Mouse (Mus musculus) hindbrain, embryonic 15.5 days (tissue): ENCODE data around the gene Zfhx2. TPM values are rescaled to one million over a fixed set of nuclear protein-coding genes. Genes with fewer than 3 reads are reported as not detected.

ENCODE experiments used
- ATAC-seq: fragments of 200-750 bp; cut with Nextera tagmentation; 2 replicates; pipeline ENCODE4 v1.8.0; 2017; ENCODE audit warnings: low read depth, moderate number of reproducible peaks, moderate TSS enrichment; ENCODE audit not compliant: low FRiP score
- H3K27ac ChIP-seq: fragments of 300-500 bp; sonication (generic); replicated peaks from 2 replicates; pipeline ENCODE4 v1.5.1; 2015; ENCODE audit warnings: mild to moderate bottlenecking, inconsistent platforms
- H3K27me3 ChIP-seq: fragments of 300-500 bp; sonication (generic); 2 replicates; pipeline ENCODE4 v1.6.1; 2015; ENCODE audit warnings: control low read depth, inconsistent platforms
- H3K36me3 ChIP-seq: fragments of 300-500 bp; sonication (generic); 2 replicates; pipeline ENCODE4 v1.6.1; 2015; ENCODE audit warnings: control low read depth, inconsistent platforms
- H3K4me1 ChIP-seq: fragments of 300-500 bp; sonication (generic); replicated peaks from 2 replicates; pipeline ENCODE4 v1.6.1; 2015; ENCODE audit warnings: control low read depth, inconsistent platforms
- H3K4me2 ChIP-seq: fragments of 300-500 bp; sonication (generic); 2 replicates; pipeline ENCODE4 v1.6.1; 2015; ENCODE audit warnings: moderate library complexity, mild to moderate bottlenecking, inconsistent platforms
- H3K4me3 ChIP-seq: fragments of 300-500 bp; sonication (generic); 2 replicates; pipeline ENCODE4 v1.5.1; 2015; ENCODE audit warnings: mild to moderate bottlenecking, inconsistent platforms
- H3K9ac ChIP-seq: fragments of 300-500 bp; sonication (generic); 2 replicates; pipeline ENCODE4 v1.6.1; 2015; ENCODE audit warnings: inconsistent platforms
- H3K9me3 ChIP-seq: fragments of 300-500 bp; sonication (generic); 2 replicates; pipeline ENCODE4 v1.6.1; 2016; ENCODE audit warnings: control low read depth, inconsistent platforms
- WGBS: fragments of 180-500 bp; shearing (Covaris S2); methylation state at CpG from one replicate; pipeline ENCODE4 v1.1.7; 2015; 5-methylcytosine and 5-hydroxymethylcytosine counted together
- polyA plus RNA-seq: library from polyadenylated mRNA; unstranded; fragments of >200 nt; fragmentation: Nextera tagmentation; extraction: Ambion mirVana; gene quantifications from 2 replicates; pipeline ENCODE4 v1.2.1, GENCODE M21; 2015

Gene Zfhx2
- 24.0 and 24.9 TPM in 2 replicates for polyA plus RNA-seq

DNA sequence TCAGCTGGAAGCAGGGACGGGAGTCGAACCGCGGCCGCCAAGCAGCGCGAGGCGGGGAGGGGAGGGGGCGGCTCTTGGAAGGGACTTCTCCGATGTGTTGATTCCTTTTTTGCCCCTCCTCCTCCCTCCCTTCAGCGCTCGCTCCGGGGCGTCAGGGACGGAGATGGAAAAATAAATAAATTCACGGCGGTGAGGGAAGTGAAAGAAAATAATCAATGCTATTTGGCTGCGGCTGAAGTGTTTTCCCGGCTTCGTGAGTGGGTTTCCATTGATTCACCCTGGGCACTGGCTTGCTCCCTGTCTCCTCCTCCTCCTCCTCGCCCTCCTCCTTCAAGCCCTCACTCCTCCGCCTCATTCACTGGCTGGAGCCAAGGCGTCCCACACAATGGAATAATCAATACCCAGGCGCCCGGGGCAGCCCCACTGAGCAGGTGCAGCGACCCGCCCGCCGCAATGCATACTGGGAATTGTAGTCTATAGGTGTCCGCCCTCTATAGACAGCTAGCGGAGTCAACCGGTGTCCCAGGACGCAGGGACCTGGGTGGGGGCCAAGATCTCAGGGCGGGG lies at the start of gene Zfhx2:
Zfhx2 (minus strand) TSS at position 314 of the 567 bp plus-strand sequence.
- H3K36me3 ChIP-seq, result no peaks in the 10 kb centered on the region
- H3K9ac ChIP-seq, result peak within 1 kb of the TSS; percentile 81
- H3K4me2 ChIP-seq, result peak within 1 kb of the TSS; percentile 86
- peak within 1 kb of the TSS; percentile 94 for H3K27ac ChIP-seq
- H3K9me3 ChIP-seq, result no peaks in the 10 kb centered on the region
- peaks cover 73% of the 10 kb centered on the region for H3K4me1 ChIP-seq
- peak; percentile 93 for ATAC-seq
- H3K4me3 ChIP-seq, result peak within 1 kb of the TSS; percentile 81
- no peaks in the 10 kb centered on the region for H3K27me3 ChIP-seq
- WGBS, result under 1% methylated on average over 34 of the region's 34 CpGs

DNA sequence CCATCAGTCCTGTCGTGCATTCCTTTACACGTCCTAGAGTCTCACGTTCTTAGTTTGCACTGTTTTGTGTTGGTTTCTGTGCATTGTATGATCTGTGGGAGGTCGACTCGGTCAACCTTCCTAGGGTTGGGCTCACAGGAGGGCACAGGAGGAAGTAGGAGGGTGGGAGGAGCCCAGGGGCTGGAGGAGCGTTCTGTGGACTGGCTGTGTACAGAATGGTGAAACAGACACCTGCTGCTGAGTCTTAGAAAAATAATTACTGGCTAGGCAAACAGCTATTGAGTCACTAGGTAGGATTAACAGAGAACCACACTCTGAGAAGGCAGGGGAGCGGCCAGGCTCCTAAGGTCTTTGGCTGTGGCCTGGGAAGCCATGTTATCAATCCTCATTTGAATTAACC lies 47.2 kb upstream of the Zfhx2 start:
- ATAC-seq, result no peak
- WGBS, result 49% methylated on average over 7 of the region's 7 CpGs

GRCm38 (mm10) chr14:55135676-55136075 lies 43.6 kb upstream of the Zfhx2 start:
- Histone ChIP-seq H3K27ac (no peak overlapping the region), H3K36me3 (no peaks in the 10 kb centered on the region), H3K27me3 (no peaks in the 10 kb centered on the region), H3K4me1 (no peaks in the 10 kb centered on the region), H3K4me3 (no peak overlapping the region), H3K9me3 (no peaks in the 10 kb centered on the region), H3K4me2 (no peak overlapping the region), H3K9ac (no peak overlapping the region)
- ATAC-seq, result no peak
- WGBS, result 83% methylated on average over 8 of the region's 8 CpGs

More for the DNA sequence above, 47.2 kb upstream of the Zfhx2 start:
- no peaks in the 10 kb centered on the region for H3K4me1 ChIP-seq
- H3K9ac ChIP-seq, result no peak overlapping the region
- no peak overlapping the region for H3K4me3 ChIP-seq
- no peaks in the 10 kb centered on the region for H3K36me3 ChIP-seq
- no peak overlapping the region for H3K27ac ChIP-seq
- H3K9me3 ChIP-seq, result no peaks in the 10 kb centered on the region
- no peaks in the 10 kb centered on the region for H3K27me3 ChIP-seq
- H3K4me2 ChIP-seq, result no peak overlapping the region

DNA sequence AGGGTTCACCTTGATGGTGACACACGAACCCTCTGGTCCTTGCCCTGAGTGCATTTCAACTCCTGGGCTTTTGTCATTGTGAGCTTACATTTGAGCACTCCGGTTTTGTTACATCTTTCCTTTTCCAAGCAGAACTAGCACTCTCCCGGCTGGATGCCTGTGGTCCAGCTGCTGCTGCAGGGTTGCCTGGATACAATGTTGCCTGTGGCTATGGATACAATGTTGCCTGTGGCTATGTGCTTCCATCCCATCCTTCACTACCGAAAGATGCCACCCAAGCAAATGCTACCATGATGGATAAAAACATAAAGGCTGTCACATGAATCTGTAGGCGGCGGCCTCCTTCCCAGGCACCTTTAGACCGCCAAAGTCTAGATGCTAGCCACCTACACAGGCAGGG lies 34.4 kb upstream of the Zfhx2 start:
- Histone ChIP-seq H3K27me3 (no peaks in the 10 kb centered on the region), H3K9me3 (no peaks in the 10 kb centered on the region), H3K36me3 (no peaks in the 10 kb centered on the region), H3K4me3 (no peak overlapping the region), H3K4me2 (no peak overlapping the region), H3K9ac (no peak overlapping the region), H3K27ac (no peak overlapping the region), H3K4me1 (peaks cover 14% of the 10 kb centered on the region)
- 62% methylated on average over 7 of the region's 7 CpGs for WGBS
- no peak for ATAC-seq

- Histone ChIP-seq H3K9me3 (no peaks in the 10 kb centered on the region), H3K27ac (no peak overlapping the region), H3K4me3 (no peak overlapping the region), H3K9ac (no peak overlapping the region), H3K4me1 (peaks cover 14% of the 10 kb centered on the region), H3K27me3 (no peaks in the 10 kb centered on the region), H3K36me3 (no peaks in the 10 kb centered on the region), H3K4me2 (no peak overlapping the region)
- ATAC-seq, result no peak
- WGBS, result 87% methylated on average over 5 of the region's 5 CpGs
Observed at GRCm38 (mm10) chr14:55125711-55126110, 33.6 kb upstream of the Zfhx2 start.

DNA sequence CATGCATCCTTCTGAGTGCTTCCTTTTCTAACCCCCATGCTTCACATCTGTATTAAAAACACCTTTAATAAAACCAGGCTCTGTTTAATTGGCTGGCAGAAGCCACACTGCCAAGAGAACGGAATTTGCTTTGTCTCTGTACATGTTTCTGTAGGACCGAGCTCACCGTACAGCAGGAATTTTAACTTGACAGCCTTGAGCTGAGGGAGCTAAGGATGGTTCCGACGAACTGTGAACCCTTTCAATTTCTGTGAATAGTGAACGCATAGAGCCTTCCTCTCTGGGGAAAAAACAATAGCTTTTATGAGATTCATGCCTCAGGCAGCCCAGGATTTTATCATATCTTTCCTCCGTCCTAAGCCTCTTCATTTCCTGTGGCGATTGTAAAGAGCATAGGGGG lies 30.2 kb upstream of the Zfhx2 start:
- peak; percentile 7; the same call in 1 of the 2 replicates for ATAC-seq

GRCm38 (mm10) chr14:55121947-55122346 lies 29.8 kb upstream of the Zfhx2 start:
- peaks cover 21% of the 10 kb centered on the region for H3K4me1 ChIP-seq
- 0 out of 2 replicates have a peak overlapping the region, but pooled peaks have one; percentile 9 for H3K9ac ChIP-seq
- 6% methylated on average over 5 of the region's 5 CpGs for WGBS
- no peak overlapping the region for H3K4me3 ChIP-seq
- H3K9me3 ChIP-seq, result no peaks in the 10 kb centered on the region
- no peaks in the 10 kb centered on the region for H3K36me3 ChIP-seq
- ATAC-seq, result peak; percentile 85
- H3K27me3 ChIP-seq, result no peaks in the 10 kb centered on the region
- H3K27ac ChIP-seq, result peak overlapping the region; percentile 78
- H3K4me2 ChIP-seq, result peak overlapping the region; percentile 30

More for the DNA sequence above, 30.2 kb upstream of the Zfhx2 start:
- H3K4me3 ChIP-seq, result no peak overlapping the region
- H3K9me3 ChIP-seq, result no peaks in the 10 kb centered on the region
- H3K27me3 ChIP-seq, result no peaks in the 10 kb centered on the region
- no peaks in the 10 kb centered on the region for H3K36me3 ChIP-seq
- WGBS, result 19% methylated on average over 8 of the region's 8 CpGs
- H3K9ac ChIP-seq, result peak overlapping the region; percentile 9; the same call in 1 of the 2 replicates
- H3K4me1 ChIP-seq, result peaks cover 17% of the 10 kb centered on the region
- H3K4me2 ChIP-seq, result peak overlapping the region; percentile 30
- H3K27ac ChIP-seq, result peak overlapping the region; percentile 78

DNA sequence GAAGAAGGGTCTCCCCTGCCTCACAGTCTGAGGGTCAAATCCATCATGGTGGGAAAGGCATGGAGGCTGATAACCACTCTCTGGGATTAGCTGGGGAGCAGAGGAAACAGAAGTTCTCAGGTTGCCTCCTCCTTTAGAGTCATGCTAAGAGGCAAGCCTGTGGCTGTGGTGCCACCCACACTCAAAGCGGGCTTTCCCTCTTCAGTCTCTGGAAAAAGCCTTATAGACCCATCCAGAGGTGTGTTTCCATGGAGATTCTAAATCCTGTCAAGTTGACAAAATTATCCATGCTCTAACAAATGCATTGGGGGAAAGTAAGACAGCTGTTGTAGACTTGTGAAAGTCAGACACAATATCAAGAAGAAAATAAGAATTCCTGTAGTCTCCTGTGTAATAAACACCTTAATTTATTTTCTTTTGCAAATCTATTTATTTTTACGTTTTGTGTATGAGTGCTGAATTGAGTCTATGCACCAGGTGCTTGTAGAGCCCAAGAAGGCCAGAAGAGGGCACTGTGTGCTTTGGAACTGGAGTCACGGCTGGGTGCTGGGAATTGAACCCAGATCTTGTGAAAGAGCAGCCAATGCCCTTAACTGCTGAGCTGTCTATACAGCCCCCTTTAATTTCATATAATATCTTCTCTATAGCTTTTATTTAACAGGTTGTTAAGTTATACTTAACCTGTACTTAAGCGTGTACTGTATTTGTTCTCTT lies 27.5 kb upstream of the Zfhx2 start:
- Histone ChIP-seq H3K4me2 (no peak overlapping the region), H3K9ac (no peak overlapping the region), H3K36me3 (no peaks in the 10 kb centered on the region), H3K4me1 (peaks cover 33% of the 10 kb centered on the region), H3K27ac (no peak overlapping the region), H3K27me3 (no peaks in the 10 kb centered on the region), H3K4me3 (no peak overlapping the region), H3K9me3 (no peaks in the 10 kb centered on the region)
- ATAC-seq, result no peak
- 74% methylated on average over 4 of the region's 4 CpGs for WGBS

DNA sequence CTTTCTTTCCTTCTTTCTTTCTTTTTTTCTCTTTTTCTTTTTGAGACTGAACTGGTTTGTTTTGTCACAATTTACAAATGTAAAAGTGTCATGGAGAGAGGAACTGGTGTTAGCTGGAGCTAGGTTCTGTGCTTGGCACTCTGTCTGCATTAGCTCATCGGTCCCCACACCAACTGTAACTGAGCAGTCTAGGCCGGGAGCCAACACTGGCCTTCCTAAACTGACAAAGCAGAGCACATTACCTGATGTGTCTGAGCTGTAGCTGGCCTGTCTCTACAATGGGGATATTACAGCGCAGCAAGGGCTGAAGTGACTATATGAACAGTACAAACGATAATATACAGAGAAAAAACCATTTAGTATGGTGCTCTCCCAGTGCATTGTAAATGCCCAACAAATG lies 26.7 kb upstream of the Zfhx2 start:
- Histone ChIP-seq H3K36me3 (no peaks in the 10 kb centered on the region), H3K27me3 (no peaks in the 10 kb centered on the region), H3K9me3 (no peaks in the 10 kb centered on the region), H3K27ac (no peak overlapping the region), H3K9ac (no peak overlapping the region), H3K4me3 (no peak overlapping the region), H3K4me2 (no peak overlapping the region), H3K4me1 (peaks cover 40% of the 10 kb centered on the region)
- no peak for ATAC-seq
- 71% methylated on average over 4 of the region's 4 CpGs for WGBS

DNA sequence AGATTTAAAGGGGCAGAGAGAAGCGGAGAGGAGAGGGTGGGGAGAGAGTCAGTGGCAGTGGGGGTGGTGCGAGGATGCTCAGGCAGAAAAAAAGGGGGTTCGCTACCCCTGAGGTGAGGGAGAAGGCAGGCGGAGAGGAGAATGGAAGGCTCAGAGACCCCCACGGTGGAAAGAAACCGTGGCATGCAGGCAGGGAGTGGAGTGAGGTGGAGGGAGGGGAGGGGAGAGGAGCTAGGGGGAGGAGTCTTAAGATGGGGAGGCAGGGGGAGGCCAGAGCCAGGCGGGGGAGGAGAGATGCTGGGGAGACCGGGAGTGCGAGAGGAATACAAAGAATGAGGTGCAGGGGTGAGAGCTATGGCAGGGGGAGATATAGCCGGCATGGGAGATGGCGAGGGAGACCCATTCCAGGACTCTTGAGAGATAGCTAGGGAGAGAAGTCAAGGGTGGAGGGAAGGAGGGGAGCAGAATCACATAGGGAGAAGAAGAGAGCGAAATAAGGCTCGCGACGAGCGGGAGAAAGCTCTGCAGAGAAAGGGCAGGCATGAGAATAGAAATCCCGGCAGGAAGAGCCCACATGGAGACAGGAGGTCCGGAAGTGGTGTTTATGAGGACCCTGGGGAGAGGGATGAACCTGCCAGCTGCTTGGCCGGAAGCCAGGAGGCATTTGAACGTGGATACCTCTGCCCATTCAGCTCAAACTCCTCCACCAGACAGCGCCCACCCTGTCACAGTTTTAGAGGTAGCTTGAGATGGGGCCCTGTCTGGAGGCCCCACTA lies 24.5 kb upstream of the Zfhx2 start, which contains the start of gene Jph4:
Jph4 (minus strand) TSS at position 511 of the 776 bp plus-strand sequence.
- Histone ChIP-seq H3K27me3 (no peaks in the 10 kb centered on the region), H3K4me2 (peak within 1 kb of the TSS; percentile 74), H3K4me3 (peak within 1 kb of the TSS; percentile 76), H3K9ac (peak within 1 kb of the TSS; percentile 93), H3K4me1 (peaks cover 48% of the 10 kb centered on the region), H3K36me3 (peaks cover 11% of the 10 kb centered on the region; the same call in 1 of the 2 replicates), H3K27ac (peak within 1 kb of the TSS; percentile 96), H3K9me3 (no peaks in the 10 kb centered on the region)
- peak; percentile 75 for ATAC-seq
- 4% methylated on average over 21 of the region's 21 CpGs for WGBS

DNA sequence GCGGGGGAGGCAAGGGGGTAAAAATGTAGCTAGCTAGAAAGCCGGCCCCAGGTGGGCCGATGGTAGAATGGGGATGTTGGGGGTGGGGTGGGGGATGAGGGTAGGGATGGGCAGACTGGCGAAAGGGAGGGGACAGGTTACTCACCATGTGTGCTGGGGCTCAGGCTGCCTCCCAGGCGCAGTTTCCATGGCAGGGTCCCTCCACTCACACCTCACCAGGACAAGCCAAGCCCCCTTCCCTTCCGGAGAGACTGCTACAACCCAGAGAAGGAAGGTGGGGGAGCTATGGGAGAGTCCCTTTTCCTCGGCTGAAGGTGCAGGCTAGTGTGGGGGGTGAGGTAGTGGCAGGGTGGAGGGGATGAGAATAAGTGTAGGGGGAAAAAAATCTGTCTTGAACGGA lies 23.7 kb upstream of the Zfhx2 start:
- H3K4me3 ChIP-seq, result peak overlapping the region; percentile 76
- peak overlapping the region; percentile 96 for H3K27ac ChIP-seq
- no peaks in the 10 kb centered on the region for H3K27me3 ChIP-seq
- H3K4me1 ChIP-seq, result peaks cover 56% of the 10 kb centered on the region
- WGBS, result 1% methylated on average over 8 of the region's 8 CpGs
- ATAC-seq, result peak; percentile 35
- peak overlapping the region; percentile 93 for H3K9ac ChIP-seq
- H3K4me2 ChIP-seq, result peak overlapping the region; percentile 74
- no peaks in the 10 kb centered on the region for H3K9me3 ChIP-seq
- H3K36me3 ChIP-seq, result peaks cover 11% of the 10 kb centered on the region; the same call in 1 of the 2 replicates
